Mouse (Mus musculus) liver, adult 2 months (tissue): ENCODE data around the gene Gm21732. TPM values are rescaled to one million over a fixed set of nuclear protein-coding genes. Genes with fewer than 3 reads are reported as not detected.
"Not testable (repeated sequence)": the region's sequence is repeated elsewhere in the genome, so short reads cannot be mapped to it uniquely, and the experiment has no call there.

Experiments used
- DNase-seq: peaks from one replicate; pipeline ENCODE4 v3.0.0-alpha.2; 2011; ENCODE audit warnings: low read depth, low spot score; ENCODE audit errors: extremely low read depth
- H3K27ac ChIP-seq: fragments of 200-500 bp; replicated peaks from 2 replicates; pipeline ENCODE4 v1.5.1; 2012; ENCODE audit warnings: low read depth, mild to moderate bottlenecking, control low read depth, inconsistent platforms, low read length; ENCODE audit not compliant: insufficient read depth
- H3K27me3 ChIP-seq: fragments of 200-500 bp; 2 replicates; pipeline ENCODE4 v1.6.1; 2012; ENCODE audit warnings: mild to moderate bottlenecking, moderate library complexity, low read length, inconsistent platforms; ENCODE audit not compliant: control insufficient read depth, insufficient read depth
- H3K36me3 ChIP-seq: fragments of 200-500 bp; 2 replicates; pipeline ENCODE4 v1.6.1; 2012; ENCODE audit warnings: low read length, inconsistent platforms; ENCODE audit not compliant: control insufficient read depth, insufficient read depth
- H3K4me1 ChIP-seq: fragments of 200-500 bp; 2 replicates; pipeline ENCODE4 v1.6.1; 2011; ENCODE audit warnings: low read length; ENCODE audit not compliant: control insufficient read depth, insufficient read depth
- H3K4me3 ChIP-seq: fragments of 200-500 bp; 2 replicates; pipeline ENCODE4 v1.5.1; 2011; ENCODE audit warnings: low read depth, mild to moderate bottlenecking, control low read depth, low read length, moderate library complexity; ENCODE audit not compliant: insufficient read depth
- H3K79me2 ChIP-seq: fragments of 200-500 bp; 2 replicates; pipeline ENCODE4 v1.6.1; 2012; ENCODE audit warnings: inconsistent platforms, mild to moderate bottlenecking, low read length, moderate library complexity; ENCODE audit not compliant: control insufficient read depth, insufficient read depth
- H3K9ac ChIP-seq: fragments of 200-500 bp; 2 replicates; pipeline ENCODE4 v1.6.1; 2012; ENCODE audit warnings: low read depth, mild to moderate bottlenecking, control low read depth, inconsistent platforms, low read length
- WGBS: fragments of 180-500 bp; shearing (Covaris S2); methylation state at CpG from one replicate; pipeline ENCODE4 v1.1.7; 2018; 5-methylcytosine and 5-hydroxymethylcytosine counted together
- polyA plus RNA-seq: library from polyadenylated mRNA; depleted of rRNA; stranded (reverse); fragments of >200 nt; gene quantifications from 2 replicates; pipeline ENCODE4 v1.2.3, GENCODE M21; 2012; rRNA removed
- total RNA-seq: library from RNA; depleted of rRNA; stranded (reverse); fragments of >200 nt; gene quantifications from 2 replicates; pipeline ENCODE4 v1.2.3, GENCODE M21; 2014; rRNA removed

Gm21732 gene
- total RNA-seq, result not detected in 2 replicates
- not detected in 2 replicates for polyA plus RNA-seq

DNA sequence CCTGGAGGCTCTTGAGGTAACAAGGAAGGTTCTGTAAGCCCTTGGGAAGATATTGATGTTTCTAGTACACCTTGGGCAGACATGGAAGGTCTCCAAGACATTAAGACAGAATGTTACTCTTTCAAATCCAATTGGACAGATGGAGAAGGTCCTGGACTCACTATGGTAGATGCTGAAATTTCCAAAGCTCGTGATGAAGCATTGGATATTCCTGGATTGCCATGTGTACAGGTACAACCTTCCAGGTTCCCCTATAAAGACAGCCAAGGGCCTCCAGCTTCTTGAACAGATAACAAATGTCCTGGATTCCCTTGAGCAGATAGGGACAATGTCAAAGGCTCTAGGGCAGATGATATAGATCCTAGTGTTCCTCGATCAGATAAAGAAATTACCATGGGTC is at the start of gene Gm21732:
Gm21732 (minus strand) TSS at position 101 of the 400 bp plus-strand sequence.
- not testable (repeated sequence) for H3K4me1 ChIP-seq, H3K27me3 ChIP-seq, DNase-seq, H3K79me2 ChIP-seq, H3K4me3 ChIP-seq, H3K9ac ChIP-seq, H3K36me3 ChIP-seq, H3K27ac ChIP-seq
- no CpG with 5 or more reads among the region's 2 CpGs for WGBS

Other genes with a start within 250 kb of the Gm21732 start
- gene Gm20897, start 73.5 kb downstream of the Gm21732 start, total RNA-seq, result not detected in 2 replicates
- not detected in 2 replicates for gene Gm20897, start 73.5 kb downstream of the Gm21732 start, polyA plus RNA-seq